Mouse (Mus musculus): ENCODE data around the gene Olfr768.
"Not testable (repeated sequence)": the region's sequence is repeated elsewhere in the genome, so short reads cannot be mapped to it uniquely, and the experiment has no call there.

DNA sequence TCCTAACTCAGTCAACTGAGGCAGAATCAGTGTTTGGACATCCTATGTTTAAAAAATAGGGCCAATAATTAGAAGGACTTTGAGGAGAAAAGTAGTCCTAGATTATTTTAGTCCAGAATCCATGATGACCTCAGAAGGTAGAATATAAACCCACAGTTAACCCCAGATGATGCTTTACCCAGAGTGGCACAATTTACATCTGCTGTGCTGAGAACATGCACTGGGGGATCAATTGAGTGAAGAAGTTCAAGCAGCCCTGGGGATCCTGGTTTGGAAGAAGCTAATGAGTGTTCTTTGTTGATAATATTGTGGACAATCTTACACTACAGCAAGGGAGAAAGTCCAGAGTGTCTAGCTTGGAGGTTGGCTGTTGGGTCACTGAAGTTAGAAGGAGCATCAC is 16.4 kb downstream of the Olfr768 start, which contains the start of gene Olfr767:
- not testable (repeated sequence) for TF ChIP-seq CTCF (conservative IDR thresholded peaks at IDR 0.05; ENCODE audit: low read length); NANOG (IDR thresholded peaks at IDR 0.05; ENCODE audit: borderline replicate concordance, low read length)
